Comparison of ENCODE assay signal across 9 mouse cellular contexts in genomic region chr1:189402223-189402943, GRCm38 (mm10). TPM values are rescaled to one million over a fixed set of nuclear protein-coding genes. Genes with fewer than 3 reads are reported as not detected.
A peak's percentile ranks its signal among the peaks of the same experiment; 100 is the strongest.
DNase-seq lines count a peak whose midpoint lies in the region; ATAC-seq lines count a peak whose summit lies in the region.
"Had no signal": no experiment of that assay in that cellular context is flagged by ENCODE, and none has a peak within 500 bp of the region (broad histone marks: within the 10 kb centered on the region; RNA-seq: fewer than 3 reads in every experiment).

Gene Kcnk2, minus strand, starts transcription at chr1:189402273.

- H3K36me3 ChIP-seq in heart, embryonic 11.5 days (ENCODE audit: control insufficient read depth, insufficient read depth, low read length), result no peaks in the 10 kb centered on the region
- no peaks in the 10 kb centered on the region for H3K36me3 ChIP-seq in midbrain, embryonic 12.5 days
- no peaks in the 10 kb centered on the region for H3K36me3 ChIP-seq in midbrain, embryonic 11.5 days (ENCODE audit: control insufficient read depth, insufficient read depth, low read length)
- H3K36me3 ChIP-seq in stomach, embryonic 15.5 days, result no peaks in the 10 kb centered on the region
- H3K36me3 ChIP-seq: liver, embryonic 13.5 days had no signal

- H3K27me3 ChIP-seq in heart, embryonic 11.5 days (ENCODE audit: control insufficient read depth, insufficient read depth, low read length), result no peaks in the 10 kb centered on the region
- H3K27me3 ChIP-seq in midbrain, embryonic 12.5 days, result no peaks in the 10 kb centered on the region; the same call in 1 of the 2 replicates
- no peaks in the 10 kb centered on the region for H3K27me3 ChIP-seq in midbrain, embryonic 11.5 days (ENCODE audit: control insufficient read depth, insufficient read depth, low read length)
- no peaks in the 10 kb centered on the region for H3K27me3 ChIP-seq in stomach, embryonic 15.5 days (replicated peaks)
- H3K27me3 ChIP-seq: liver, embryonic 13.5 days had no signal

- no peak within 1 kb of the TSS for H3K27ac ChIP-seq in heart, embryonic 11.5 days (ENCODE audit: low read depth, low read length)
- no peak within 1 kb of the TSS for H3K27ac ChIP-seq in midbrain, embryonic 12.5 days (replicated peaks)
- H3K27ac ChIP-seq in midbrain, embryonic 11.5 days (ENCODE audit: low read depth, low read length), result no peak within 1 kb of the TSS
- H3K27ac ChIP-seq in stomach, embryonic 15.5 days, result no peak within 1 kb of the TSS
- H3K27ac ChIP-seq: liver, embryonic 13.5 days had no signal

- intact Hi-C loops in heart, postnatal 36 days (cut with DNase I), result no loop called here

- no peaks in the 10 kb centered on the region for H3K4me1 ChIP-seq in heart, embryonic 11.5 days (ENCODE audit: control insufficient read depth, insufficient read depth, low read length)
- peaks cover 6% of the 10 kb centered on the region; the same call in 1 of the 2 replicates for H3K4me1 ChIP-seq in midbrain, embryonic 12.5 days
- no peaks in the 10 kb centered on the region for H3K4me1 ChIP-seq in midbrain, embryonic 11.5 days (ENCODE audit: control insufficient read depth, insufficient read depth, low read length)
- no peaks in the 10 kb centered on the region for H3K4me1 ChIP-seq in stomach, embryonic 15.5 days
- H3K4me1 ChIP-seq: liver, embryonic 13.5 days had no signal

- no peak for DNase-seq in heart, postnatal 36 days
- no peak for DNase-seq in midbrain, embryonic 11.5 days (ENCODE audit: low spot score, missing footprints)
- DNase-seq in layer of hippocampus, postnatal 14 days (ENCODE audit: low spot score in 2 of 2), result peak in 1 of 2 experiments; percentile 8
- DNase-seq in thymus, postnatal 36 days, result no peak
- DNase-seq in urinary bladder, postnatal 4 days (ENCODE audit: low spot score in 2 of 2), result no peak
- DNase-seq: liver, embryonic 13.5 days had no signal

- peak within 1 kb of the TSS; percentile 27; the same call in 1 of the 2 replicates for H3K4me2 ChIP-seq in heart, embryonic 11.5 days
- no peak within 1 kb of the TSS for H3K4me2 ChIP-seq in midbrain, embryonic 12.5 days (replicated peaks)
- H3K4me2 ChIP-seq in midbrain, embryonic 11.5 days, result no peak within 1 kb of the TSS
- H3K4me2 ChIP-seq in stomach, embryonic 15.5 days, result peak within 1 kb of the TSS; percentile 36
- H3K4me2 ChIP-seq: liver, embryonic 13.5 days had no signal

- no peak for ATAC-seq in heart, embryonic 11.5 days (replicated peaks; ENCODE audit: insufficient number of reproducible peaks, low FRiP score, low TSS enrichment)
- ATAC-seq in midbrain, embryonic 12.5 days (ENCODE audit: low FRiP score, low read depth), result no peak
- ATAC-seq in midbrain, embryonic 11.5 days (ENCODE audit: low FRiP score), result no peak
- ATAC-seq in stomach, embryonic 15.5 days (ENCODE audit: insufficient read depth, low FRiP score, low read depth), result no peak

- H3K9ac ChIP-seq in heart, embryonic 11.5 days (ENCODE audit: low read depth, low read length), result no peak within 1 kb of the TSS
- H3K9ac ChIP-seq in midbrain, embryonic 12.5 days (replicated peaks), result no peak within 1 kb of the TSS
- H3K9ac ChIP-seq in midbrain, embryonic 11.5 days (ENCODE audit: low read length), result no peak within 1 kb of the TSS
- no peak within 1 kb of the TSS for H3K9ac ChIP-seq in stomach, embryonic 15.5 days
- H3K9ac ChIP-seq: liver, embryonic 13.5 days had no signal

- no peak within 1 kb of the TSS for H3K4me3 ChIP-seq in heart, embryonic 11.5 days (ENCODE audit: low read depth, low read length)
- no peak within 1 kb of the TSS for H3K4me3 ChIP-seq in midbrain, embryonic 12.5 days
- H3K4me3 ChIP-seq in midbrain, embryonic 11.5 days (ENCODE audit: low read depth, low read length), result no peak within 1 kb of the TSS
- H3K4me3 ChIP-seq in stomach, embryonic 15.5 days (replicated peaks), result no peak within 1 kb of the TSS
- H3K4me3 ChIP-seq: liver, embryonic 13.5 days had no signal

- no peaks in the 10 kb centered on the region for H3K9me3 ChIP-seq in heart, embryonic 11.5 days (replicated peaks; ENCODE audit: control insufficient read depth, low read length)
- H3K9me3 ChIP-seq in midbrain, embryonic 12.5 days, result no peaks in the 10 kb centered on the region
- H3K9me3 ChIP-seq in midbrain, embryonic 11.5 days (ENCODE audit: control insufficient read depth, low read length), result no peaks in the 10 kb centered on the region
- no peaks in the 10 kb centered on the region for H3K9me3 ChIP-seq in stomach, embryonic 15.5 days
- H3K9me3 ChIP-seq: liver, embryonic 13.5 days had no signal

- WGBS in heart, embryonic 11.5 days (ENCODE audit: insufficient replicate concordance), result 30% methylated on average over 14 of the region's 14 CpGs
- 47% methylated on average over 14 of the region's 14 CpGs for WGBS in midbrain, embryonic 12.5 days
- WGBS in midbrain, embryonic 11.5 days, result 52% methylated on average over 14 of the region's 14 CpGs
- 18% methylated on average over 14 of the region's 14 CpGs for WGBS in stomach, embryonic 15.5 days

RNA-seq across cellular contexts. Expression of gene Kcnk2, which starts in this region (rescaled TPM):
- polyA plus RNA-seq in heart, embryonic 11.5 days (2014; fragmentation: Nextera tagmentation; extraction: Ambion mirVana), result 0.70 and 0.80 TPM in 2 replicates
- total RNA-seq in heart, postnatal 36 days (2021), result 1 to 10 TPM; 1.7 to 2.6 TPM
- 10.9 and 12.6 TPM in 2 replicates for polyA plus RNA-seq in midbrain, embryonic 12.5 days (2016; fragmentation: Nextera tagmentation; extraction: Ambion mirVana)
- 5.2 and 8.0 TPM in 2 replicates for polyA plus RNA-seq in midbrain, embryonic 11.5 days (2014; fragmentation: Nextera tagmentation; extraction: Ambion mirVana)
- total RNA-seq in layer of hippocampus, postnatal 14 days (2021), result 10 to 100 TPM; 35.7 to 39.4 TPM
- polyA plus RNA-seq in stomach, embryonic 15.5 days (2015; fragmentation: Nextera tagmentation; extraction: Ambion mirVana), result 1.6 and 3.0 TPM in 2 replicates

Comparison
In these comparisons a context has a peak if more than half of its experiments do, and no peak if none do; other contexts are left out.
1. RNA of gene Kcnk2 (total RNA-seq): 35.7 to 39.4 TPM in layer of hippocampus, postnatal 14 days; 1.7 to 2.6 TPM in heart, postnatal 36 days; every median in the first group is over 10 times any median in the second.
2. H3K4me2 ChIP-seq: peak in heart, embryonic 11.5 days (single experiment) and stomach, embryonic 15.5 days (single experiment); none in midbrain, embryonic 12.5 days (single experiment) and midbrain, embryonic 11.5 days (single experiment).